Mouse (Mus musculus): ENCODE results near the gene Cd22. TPM values are rescaled to one million over a fixed set of nuclear protein-coding genes. Genes with fewer than 3 reads are reported as not detected.

The Cd22 gene
- polyA plus RNA-seq, 1 experiment = 0.41 TPM

- Histone ChIP-seq H3K27ac (ENCODE audit: control insufficient read depth, insufficient read depth, low read depth, low read length) (no peak overlapping the region), H3K4me3 (ENCODE audit: control insufficient read depth, low read depth, low read length) (no peak overlapping the region), H3K36me3 (ENCODE audit: control insufficient read depth, insufficient read depth, low read length) (no peaks in the 10 kb centered on the region), H3K4me1 (ENCODE audit: control insufficient read depth, insufficient read depth, low read length) (peaks cover 5% of the 10 kb centered on the region; the same call in 1 of the 2 replicates), H3K27me3 (ENCODE audit: control insufficient read depth, insufficient read depth, low read length) (no peaks in the 10 kb centered on the region)
- no peak for TF ChIP-seq POLR2A (IDR thresholded peaks at IDR 0.05; ENCODE audit: control insufficient read depth, low read depth, low read length)
- TF ChIP-seq CTCF (IDR thresholded peaks at IDR 0.05; ENCODE audit: control insufficient read depth, insufficient read depth, insufficient replicate concordance, low read depth, low read length) = no peak
Measured at GRCm38 (mm10) chr7:30851421-30851820, 28.7 kb downstream of the Cd22 start.

GRCm38 (mm10) chr7:30847934-30848333 is 32.2 kb downstream of the Cd22 start:
- H3K4me3 ChIP-seq (ENCODE audit: control insufficient read depth, low read depth, low read length) = no peak overlapping the region
- no peaks in the 10 kb centered on the region for H3K27me3 ChIP-seq (ENCODE audit: control insufficient read depth, insufficient read depth, low read length)
- no peaks in the 10 kb centered on the region for H3K36me3 ChIP-seq (ENCODE audit: control insufficient read depth, insufficient read depth, low read length)
- no peak for TF ChIP-seq POLR2A (IDR thresholded peaks at IDR 0.05; ENCODE audit: control insufficient read depth, low read depth, low read length)
- H3K4me1 ChIP-seq (ENCODE audit: control insufficient read depth, insufficient read depth, low read length) = no peaks in the 10 kb centered on the region
- no peak overlapping the region for H3K27ac ChIP-seq (ENCODE audit: control insufficient read depth, insufficient read depth, low read depth, low read length)

GRCm38 (mm10) chr7:30847386-30847785 is 32.8 kb downstream of the Cd22 start:
- TF ChIP-seq CTCF (IDR thresholded peaks at IDR 0.05; ENCODE audit: control insufficient read depth, insufficient read depth, insufficient replicate concordance, low read depth, low read length) (no peak), POLR2A (IDR thresholded peaks at IDR 0.05; ENCODE audit: control insufficient read depth, low read depth, low read length) (no peak)
- Histone ChIP-seq H3K36me3 (ENCODE audit: control insufficient read depth, insufficient read depth, low read length) (no peaks in the 10 kb centered on the region), H3K27me3 (ENCODE audit: control insufficient read depth, insufficient read depth, low read length) (no peaks in the 10 kb centered on the region), H3K4me3 (ENCODE audit: control insufficient read depth, low read depth, low read length) (no peak overlapping the region), H3K4me1 (ENCODE audit: control insufficient read depth, insufficient read depth, low read length) (no peaks in the 10 kb centered on the region), H3K27ac (ENCODE audit: control insufficient read depth, insufficient read depth, low read depth, low read length) (no peak overlapping the region)

GRCm38 (mm10) chr7:30846505-30847053 is 33.6 kb downstream of the Cd22 start:
- Histone ChIP-seq H3K4me3 (ENCODE audit: control insufficient read depth, low read depth, low read length) (no peak overlapping the region), H3K4me1 (ENCODE audit: control insufficient read depth, insufficient read depth, low read length) (no peaks in the 10 kb centered on the region), H3K27me3 (ENCODE audit: control insufficient read depth, insufficient read depth, low read length) (no peaks in the 10 kb centered on the region), H3K27ac (ENCODE audit: control insufficient read depth, insufficient read depth, low read depth, low read length) (no peak overlapping the region), H3K36me3 (ENCODE audit: control insufficient read depth, insufficient read depth, low read length) (no peaks in the 10 kb centered on the region)
- TF ChIP-seq POLR2A (IDR thresholded peaks at IDR 0.05; ENCODE audit: control insufficient read depth, low read depth, low read length) = no peak
- no peak for TF ChIP-seq CTCF (IDR thresholded peaks at IDR 0.05; ENCODE audit: control insufficient read depth, insufficient read depth, insufficient replicate concordance, low read depth, low read length)

- Histone ChIP-seq H3K27me3 (ENCODE audit: control insufficient read depth, insufficient read depth, low read length) (no peaks in the 10 kb centered on the region), H3K27ac (ENCODE audit: control insufficient read depth, insufficient read depth, low read depth, low read length) (no peak overlapping the region), H3K36me3 (ENCODE audit: control insufficient read depth, insufficient read depth, low read length) (no peaks in the 10 kb centered on the region), H3K4me1 (ENCODE audit: control insufficient read depth, insufficient read depth, low read length) (no peaks in the 10 kb centered on the region), H3K4me3 (ENCODE audit: control insufficient read depth, low read depth, low read length) (no peak overlapping the region)
- no peak for TF ChIP-seq CTCF (IDR thresholded peaks at IDR 0.05; ENCODE audit: control insufficient read depth, insufficient read depth, insufficient replicate concordance, low read depth, low read length)
- no peak for TF ChIP-seq POLR2A (IDR thresholded peaks at IDR 0.05; ENCODE audit: control insufficient read depth, low read depth, low read length)
Measured at GRCm38 (mm10) chr7:30844676-30845297, 35.4 kb downstream of the Cd22 start.

- H3K27me3 ChIP-seq (ENCODE audit: control insufficient read depth, insufficient read depth, low read length) = no peaks in the 10 kb centered on the region
- TF ChIP-seq CTCF (IDR thresholded peaks at IDR 0.05; ENCODE audit: control insufficient read depth, insufficient read depth, insufficient replicate concordance, low read depth, low read length) (no peak), POLR2A (IDR thresholded peaks at IDR 0.05; ENCODE audit: control insufficient read depth, low read depth, low read length) (no peak)
- H3K4me3 ChIP-seq (ENCODE audit: control insufficient read depth, low read depth, low read length) = no peak overlapping the region
- H3K4me1 ChIP-seq (ENCODE audit: control insufficient read depth, insufficient read depth, low read length) = no peaks in the 10 kb centered on the region
- H3K36me3 ChIP-seq (ENCODE audit: control insufficient read depth, insufficient read depth, low read length) = no peaks in the 10 kb centered on the region
- no peak overlapping the region for H3K27ac ChIP-seq (ENCODE audit: control insufficient read depth, insufficient read depth, low read depth, low read length)
Measured at GRCm38 (mm10) chr7:30842092-30842491, 38.0 kb downstream of the Cd22 start.

- Histone ChIP-seq H3K4me3 (ENCODE audit: control insufficient read depth, low read depth, low read length) (no peak overlapping the region), H3K27ac (ENCODE audit: control insufficient read depth, insufficient read depth, low read depth, low read length) (no peak overlapping the region), H3K36me3 (ENCODE audit: control insufficient read depth, insufficient read depth, low read length) (no peaks in the 10 kb centered on the region), H3K27me3 (ENCODE audit: control insufficient read depth, insufficient read depth, low read length) (no peaks in the 10 kb centered on the region), H3K4me1 (ENCODE audit: control insufficient read depth, insufficient read depth, low read length) (no peaks in the 10 kb centered on the region)
- no peak for TF ChIP-seq CTCF (IDR thresholded peaks at IDR 0.05; ENCODE audit: control insufficient read depth, insufficient read depth, insufficient replicate concordance, low read depth, low read length)
- TF ChIP-seq POLR2A (IDR thresholded peaks at IDR 0.05; ENCODE audit: control insufficient read depth, low read depth, low read length) = no peak
Measured at GRCm38 (mm10) chr7:30841379-30841778, 38.8 kb downstream of the Cd22 start.

Data from testis, adult 2 months (tissue).